Mouse (Mus musculus) limb, embryonic 14.5 days (tissue): ENCODE measurements around the gene Inka2. TPM values are rescaled to one million over a fixed set of nuclear protein-coding genes. Genes with fewer than 3 reads are reported as not detected.
A peak's percentile ranks its signal among the peaks of the same experiment; 100 is the strongest.
"Not testable (repeated sequence)": the region's sequence is repeated elsewhere in the genome, so short reads cannot be mapped to it uniquely, and the experiment has no call there.

Experiments used
- ATAC-seq: fragments of 200-750 bp; cut with Nextera tagmentation; 2 replicates; pipeline ENCODE4 v1.8.0; 2017; ENCODE audit warnings: low read depth, moderate number of reproducible peaks, moderate TSS enrichment; ENCODE audit not compliant: low FRiP score
- DNase-seq: peaks from one replicate; pipeline ENCODE4 v3.0.0-alpha.2; 2015; ENCODE audit warnings: low spot score
- H3K27ac ChIP-seq: fragments of 300-500 bp; sonication (generic); replicated peaks from 2 replicates; pipeline ENCODE4 v1.5.1; 2014; ENCODE audit warnings: low read depth, mild to moderate bottlenecking, low read length, moderate library complexity, mixed read lengths
- H3K27me3 ChIP-seq: fragments of 300-500 bp; sonication (generic); 2 replicates; pipeline ENCODE4 v1.6.1; 2014; ENCODE audit warnings: low read length, mixed read lengths; ENCODE audit not compliant: control insufficient read depth, insufficient read depth
- H3K36me3 ChIP-seq: fragments of 300-500 bp; sonication (generic); 2 replicates; pipeline ENCODE4 v1.6.1; 2014; ENCODE audit warnings: mild to moderate bottlenecking, low read length, moderate library complexity, mixed read lengths; ENCODE audit not compliant: control insufficient read depth, insufficient read depth
- H3K4me1 ChIP-seq: fragments of 300-500 bp; sonication (generic); 2 replicates; pipeline ENCODE4 v1.6.1; 2014; ENCODE audit warnings: antibody characterized with exemption, low read length, mixed read lengths; ENCODE audit not compliant: control insufficient read depth, insufficient read depth
- H3K4me2 ChIP-seq: fragments of 300-500 bp; sonication (generic); replicated peaks from 2 replicates; pipeline ENCODE4 v1.6.1; 2014; ENCODE audit warnings: low read depth, mild to moderate bottlenecking, low read length, moderate library complexity; ENCODE audit not compliant: severe bottlenecking
- H3K4me3 ChIP-seq: fragments of 300-500 bp; sonication (generic); replicated peaks from 2 replicates; pipeline ENCODE4 v1.5.1; 2014; ENCODE audit warnings: low read length
- H3K9ac ChIP-seq: fragments of 300-500 bp; sonication (generic); 2 replicates; pipeline ENCODE4 v1.6.1; 2014; ENCODE audit warnings: mild to moderate bottlenecking, low read depth, low read length, moderate library complexity; ENCODE audit not compliant: severe bottlenecking
- H3K9me3 ChIP-seq: fragments of 300-500 bp; sonication (generic); 2 replicates; pipeline ENCODE4 v1.6.1; 2016; ENCODE audit warnings: low read length; ENCODE audit not compliant: control insufficient read depth
- POLR2A ChIP-seq: fragments of 200-500 bp; IDR thresholded peaks from 2 replicates; pipeline ENCODE4 v1.8.0; 2012; ENCODE audit warnings: inconsistent platforms, mild to moderate bottlenecking, moderate library complexity, borderline replicate concordance; ENCODE audit not compliant: insufficient read depth, insufficient read length; ENCODE audit errors: extremely low read depth
- WGBS: fragments of 180-500 bp; shearing (Covaris S2); extraction: QIAGEN DNeasy Blood & Tissue Kit; methylation state at CpG from one replicate; pipeline ENCODE4 v1.1.7; 2014; 5-methylcytosine and 5-hydroxymethylcytosine counted together
- polyA plus RNA-seq, 2 experiments: library from polyadenylated mRNA; depleted of rRNA in 1 of 2; stranded (reverse) in 1 of 2; unstranded in 1 of 2; fragments of >200 nt; fragmentation: Nextera tagmentation in 1 of 2; extraction: Ambion mirVana in 1 of 2; gene quantifications; 2 replicates each; pipeline versions ENCODE4 v1.2.1 to v1.2.3; 2012 to 2014

The Inka2 gene
- polyA plus RNA-seq, 2 experiments: 1.7 to 5.9 TPM

DNA sequence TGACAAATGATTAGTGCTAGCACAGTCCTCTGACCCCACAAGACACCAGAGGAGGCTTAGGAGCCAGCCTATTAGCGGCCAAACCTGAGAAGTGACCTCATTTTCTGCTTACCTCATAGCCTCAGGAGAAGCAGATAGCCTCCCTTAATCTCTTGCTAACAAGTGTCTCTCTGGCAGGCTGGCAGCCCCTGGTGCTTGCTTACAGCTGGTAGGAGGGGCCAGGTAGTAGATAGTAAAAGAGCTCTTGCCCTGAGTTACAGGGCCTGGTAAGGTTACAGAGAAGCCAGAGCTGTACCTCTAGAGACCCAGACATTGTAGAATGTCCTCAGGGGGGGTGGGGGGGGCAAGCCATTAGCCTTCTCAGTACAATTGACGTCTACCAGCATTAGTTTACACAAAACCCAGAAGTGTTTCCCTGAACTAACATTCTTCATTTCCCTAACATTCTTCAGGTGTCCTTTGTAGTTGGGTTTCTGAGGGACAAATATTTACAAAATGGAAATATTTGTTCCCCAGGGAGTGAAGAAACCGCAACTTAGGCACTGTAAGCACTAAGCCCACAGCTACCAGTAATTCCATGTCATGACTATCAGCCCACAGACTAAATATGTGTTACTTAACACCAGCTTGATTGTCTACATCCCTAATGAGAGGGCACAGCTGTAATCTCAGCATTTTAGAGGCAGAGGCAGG lies 5.0 kb upstream of the Inka2 start:
- no peaks in the 10 kb centered on the region for H3K4me1 ChIP-seq
- 44% methylated on average over 3 of the region's 3 CpGs for WGBS
- H3K4me2 ChIP-seq: no peak overlapping the region
- peaks cover 11% of the 10 kb centered on the region; the same call in 1 of the 2 replicates for H3K27me3 ChIP-seq
- no peak overlapping the region for H3K4me3 ChIP-seq
- H3K27ac ChIP-seq: no peak overlapping the region
- ATAC-seq (no peak), DNase-seq (no peak)
- H3K9me3 ChIP-seq: no peaks in the 10 kb centered on the region
- no peak for TF ChIP-seq POLR2A
- H3K9ac ChIP-seq: no peak overlapping the region
- H3K36me3 ChIP-seq: no peaks in the 10 kb centered on the region

DNA sequence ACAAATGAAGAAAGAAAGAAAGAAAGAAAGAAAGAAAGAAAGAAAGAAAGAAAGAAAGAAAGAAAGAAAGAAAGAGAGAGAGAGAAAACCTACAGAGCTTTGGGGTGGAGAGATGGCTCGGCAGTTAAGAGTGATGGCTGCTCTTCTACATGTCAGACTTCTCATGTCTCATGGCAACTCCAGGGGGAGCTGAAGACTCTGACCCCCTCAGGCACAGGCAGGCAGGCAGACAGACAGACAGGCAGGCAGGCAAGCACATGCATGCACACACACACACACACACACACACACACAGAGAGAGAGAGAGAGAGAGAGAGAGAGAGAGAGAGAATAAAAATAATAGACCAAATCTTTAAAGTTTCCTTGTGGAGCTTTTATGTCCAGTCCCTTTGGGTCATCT lies 3.6 kb upstream of the Inka2 start:
- ATAC-seq, H3K4me2 ChIP-seq, H3K27ac ChIP-seq, H3K36me3 ChIP-seq, H3K9me3 ChIP-seq, H3K4me3 ChIP-seq, DNase-seq, H3K9ac ChIP-seq, H3K4me1 ChIP-seq: not testable (repeated sequence)
- 36% methylated on average over 1 of the region's 1 CpGs for WGBS
- H3K27me3 ChIP-seq: peaks cover 14% of the 10 kb centered on the region; the same call in 1 of the 2 replicates

DNA sequence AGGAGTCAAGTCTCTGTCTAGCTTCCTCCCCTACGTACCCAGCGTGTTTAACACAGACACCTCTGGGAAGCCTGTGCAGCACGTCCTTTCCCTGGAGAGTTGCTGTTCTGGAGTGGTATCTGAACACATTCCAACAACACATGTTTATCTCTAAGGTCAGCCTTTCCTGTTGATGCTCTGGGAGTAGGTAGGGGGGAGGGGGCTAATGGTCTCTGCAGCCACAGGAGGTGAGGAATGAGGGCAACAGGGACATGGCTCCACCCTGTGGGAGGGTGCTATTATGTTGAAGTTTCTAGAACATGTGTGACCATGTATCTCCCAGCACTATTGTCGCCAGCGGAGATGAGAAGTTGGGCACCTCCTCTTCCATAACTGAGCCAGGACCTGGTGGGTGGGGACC lies 3.0 kb upstream of the Inka2 start:
- H3K9me3 ChIP-seq: no peaks in the 10 kb centered on the region
- no peaks in the 10 kb centered on the region for H3K4me1 ChIP-seq
- H3K9ac ChIP-seq: no peak overlapping the region
- no peaks in the 10 kb centered on the region for H3K36me3 ChIP-seq
- H3K4me3 ChIP-seq: no peak overlapping the region
- no peak overlapping the region for H3K27ac ChIP-seq
- no peak overlapping the region for H3K4me2 ChIP-seq
- peaks cover 15% of the 10 kb centered on the region; the same call in 1 of the 2 replicates for H3K27me3 ChIP-seq
- WGBS: 45% methylated on average over 5 of the region's 5 CpGs
- ATAC-seq: no peak
- no peak for TF ChIP-seq POLR2A
- no peak for DNase-seq

DNA sequence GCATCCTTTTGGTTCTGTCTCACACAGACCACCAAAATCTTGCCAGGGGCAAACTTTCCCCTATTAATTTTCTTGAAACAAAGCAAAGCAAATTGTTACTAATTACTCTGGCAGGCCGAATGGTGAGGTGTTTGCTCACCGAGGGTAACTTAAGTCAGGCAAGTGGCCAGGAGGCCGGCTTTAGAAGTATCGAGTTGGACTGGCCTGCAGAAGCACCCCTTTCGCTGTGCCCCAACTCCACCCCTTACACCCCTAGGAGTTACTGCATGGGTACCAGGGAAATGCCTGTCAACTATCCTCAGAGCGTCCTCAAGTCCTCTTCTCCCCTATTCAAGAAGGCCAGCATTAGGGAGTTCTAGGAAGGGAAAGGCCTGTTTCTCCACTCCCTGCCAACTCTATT lies 828 bp upstream of the Inka2 start:
- TF ChIP-seq POLR2A: no peak
- Histone ChIP-seq H3K27ac (no peak overlapping the region), H3K27me3 (peaks cover 15% of the 10 kb centered on the region; the same call in 1 of the 2 replicates)

DNA sequence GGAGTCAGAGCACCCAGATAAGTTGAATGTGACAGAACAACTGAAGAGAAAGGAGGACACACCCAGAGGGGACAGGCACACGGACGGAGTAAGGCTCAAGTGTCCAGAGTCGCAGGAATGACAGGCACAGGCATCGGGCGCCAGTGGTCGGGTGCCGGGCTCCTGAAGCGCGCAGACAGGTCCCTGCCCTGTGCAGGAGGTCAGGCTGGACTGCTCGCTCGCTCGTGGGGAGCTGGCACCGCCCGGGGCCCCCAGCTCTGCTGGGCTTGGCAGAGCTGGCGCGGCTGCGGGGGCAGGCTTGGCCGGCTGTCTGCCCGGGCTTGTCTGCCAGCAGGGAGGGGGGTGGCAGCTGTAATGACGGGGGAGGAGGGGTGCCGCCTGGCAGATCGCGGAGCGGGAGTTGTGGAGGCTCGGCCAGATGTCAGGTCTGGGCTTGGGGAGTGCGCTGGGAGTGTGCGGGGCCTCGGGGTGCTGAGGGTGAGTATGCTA lies 706 bp downstream of the Inka2 start:
- Histone ChIP-seq H3K4me2 (peak overlapping the region; percentile 99), H3K27me3 (peaks cover 15% of the 10 kb centered on the region; the same call in 1 of the 2 replicates), H3K4me3 (peak overlapping the region; percentile 52), H3K9ac (peak overlapping the region; percentile 58), H3K9me3 (no peaks in the 10 kb centered on the region), H3K4me1 (no peaks in the 10 kb centered on the region), H3K36me3 (no peaks in the 10 kb centered on the region), H3K27ac (0 out of 2 replicates have a peak overlapping the region, but pooled peaks have one; percentile 5)
- no peak for DNase-seq
- 2% methylated on average over 27 of the region's 28 CpGs for WGBS
- no peak for TF ChIP-seq POLR2A
- ATAC-seq: peak; percentile 28

More for the DNA sequence above, 828 bp upstream of the Inka2 start:
- DNase-seq (no peak), ATAC-seq (no peak)
- no peak overlapping the region for H3K9ac ChIP-seq
- H3K4me2 ChIP-seq: no peak overlapping the region
- H3K36me3 ChIP-seq: no peaks in the 10 kb centered on the region
- 40% methylated on average over 6 of the region's 6 CpGs for WGBS
- H3K4me3 ChIP-seq: no peak overlapping the region
- H3K9me3 ChIP-seq: no peaks in the 10 kb centered on the region
- no peaks in the 10 kb centered on the region for H3K4me1 ChIP-seq
